Mouse (Mus musculus) cerebellum, postnatal 25 days (tissue): ENCODE results near the gene Doxl2.
A peak's percentile ranks its signal among the peaks of the same experiment; 100 is the strongest.

Source experiments
- DNase-seq, 2 experiments: peaks; one replicate each; pipeline ENCODE4 v3.0.0; 2021; ENCODE audit warnings: mixed read lengths in 2 of 2

The Doxl2 gene

GRCm38 (mm10) chr6:49011191-49011590 lies 36.4 kb downstream of the Doxl2 start:
- DNase-seq: no peak

GRCm38 (mm10) chr6:49013023-49013422 lies 38.3 kb downstream of the Doxl2 start:
- DNase-seq: no peak

- no peak for DNase-seq
Observed at GRCm38 (mm10) chr6:49013458-49013857, 38.7 kb downstream of the Doxl2 start.

- DNase-seq: no peak
Observed at GRCm38 (mm10) chr6:49017150-49017549, 42.4 kb downstream of the Doxl2 start.

GRCm38 (mm10) chr6:49019341-49019740 lies 44.6 kb downstream of the Doxl2 start:
- DNase-seq: no peak

GRCm38 (mm10) chr6:49021141-49022012 lies 46.6 kb downstream of the Doxl2 start:
- DNase-seq: peak in 1 of 2 experiments; percentile 11

- no peak for DNase-seq
Observed at GRCm38 (mm10) chr6:49022384-49022783, 47.6 kb downstream of the Doxl2 start.

GRCm38 (mm10) chr6:49023315-49023714 lies 48.6 kb downstream of the Doxl2 start:
- no peak for DNase-seq

- DNase-seq: no peak
Observed at GRCm38 (mm10) chr6:49025290-49025689, 50.5 kb downstream of the Doxl2 start.

- DNase-seq: no peak
Observed at GRCm38 (mm10) chr6:49026496-49026895, 51.7 kb downstream of the Doxl2 start.

GRCm38 (mm10) chr6:49028019-49028418 lies 53.3 kb downstream of the Doxl2 start:
- DNase-seq: no peak
